Mouse (Mus musculus) midbrain, postnatal 0 days (tissue): ENCODE data around the gene Rreb1. TPM values are rescaled to one million over a fixed set of nuclear protein-coding genes. Genes with fewer than 3 reads are reported as not detected.

ENCODE experiments used
- ATAC-seq: fragments of 200-750 bp; cut with Nextera tagmentation; 2 replicates; pipeline ENCODE4 v1.8.0; 2017; ENCODE audit warnings: moderate number of reproducible peaks, mild to moderate bottlenecking, moderate TSS enrichment, moderate library complexity; ENCODE audit not compliant: low FRiP score
- DNase-seq: peaks from one replicate; pipeline ENCODE4 v3.0.0-alpha.2; 2015; ENCODE audit warnings: low spot score
- H3K27ac ChIP-seq: fragments of 300-500 bp; sonication (generic); 2 replicates; pipeline ENCODE4 v1.5.1; 2014; ENCODE audit warnings: low read depth, mild to moderate bottlenecking, low read length, mixed read lengths
- H3K27me3 ChIP-seq: fragments of 300-500 bp; sonication (generic); 2 replicates; pipeline ENCODE4 v1.6.1; 2014; ENCODE audit warnings: low read length, control low read depth, mixed read lengths; ENCODE audit not compliant: insufficient read depth
- H3K36me3 ChIP-seq: fragments of 300-500 bp; sonication (generic); 2 replicates; pipeline ENCODE4 v1.6.1; 2014; ENCODE audit warnings: low read length, control low read depth, mixed read lengths; ENCODE audit not compliant: insufficient read depth
- H3K4me1 ChIP-seq: fragments of 300-500 bp; sonication (generic); 2 replicates; pipeline ENCODE4 v1.6.1; 2014; ENCODE audit warnings: mild to moderate bottlenecking, control low read depth, antibody characterized with exemption, low read length, mixed read lengths; ENCODE audit not compliant: insufficient read depth
- H3K4me2 ChIP-seq: fragments of 300-500 bp; sonication (generic); 2 replicates; pipeline ENCODE4 v1.6.1; 2014; ENCODE audit warnings: low read depth, mild to moderate bottlenecking, low read length, mixed read lengths; ENCODE audit not compliant: poor library complexity, severe bottlenecking
- H3K4me3 ChIP-seq: fragments of 300-500 bp; sonication (generic); 2 replicates; pipeline ENCODE4 v1.5.1; 2014; ENCODE audit warnings: low read depth, mild to moderate bottlenecking, low read length, moderate library complexity
- H3K9ac ChIP-seq: fragments of 300-500 bp; sonication (generic); replicated peaks from 2 replicates; pipeline ENCODE4 v1.6.1; 2014; ENCODE audit warnings: mild to moderate bottlenecking, low read length, moderate library complexity, mixed read lengths; ENCODE audit not compliant: poor library complexity, severe bottlenecking
- H3K9me3 ChIP-seq: fragments of 300-500 bp; sonication (generic); 2 replicates; pipeline ENCODE4 v1.6.1; 2016; ENCODE audit warnings: low read length, control low read depth
- CTCF ChIP-seq: IDR thresholded peaks from 2 replicates; pipeline ENCODE4 v1.5.1; 2016; ENCODE audit warnings: antibody characterized with exemption, mild to moderate bottlenecking
- WGBS: fragments of 180-500 bp; shearing (Covaris S2); extraction: QIAGEN DNeasy Blood & Tissue Kit; methylation state at CpG from one replicate; pipeline ENCODE4 v1.1.7; 2014; 5-methylcytosine and 5-hydroxymethylcytosine counted together
- polyA plus RNA-seq: library from polyadenylated mRNA; unstranded; fragments of >200 nt; fragmentation: Nextera tagmentation; extraction: Ambion mirVana; gene quantifications from 2 replicates; pipeline ENCODE4 v1.2.1, GENCODE M21; 2015
- total RNA-seq: library from RNA; depleted of rRNA; stranded (reverse); fragments of >200 nt; gene quantifications from 2 replicates; pipeline ENCODE4 v1.2.3, GENCODE M21; 2014

Gene Rreb1
- total and polyA plus RNA-seq, 2 experiments from 2014 or later = 2.0 to 4.3 TPM

DNA sequence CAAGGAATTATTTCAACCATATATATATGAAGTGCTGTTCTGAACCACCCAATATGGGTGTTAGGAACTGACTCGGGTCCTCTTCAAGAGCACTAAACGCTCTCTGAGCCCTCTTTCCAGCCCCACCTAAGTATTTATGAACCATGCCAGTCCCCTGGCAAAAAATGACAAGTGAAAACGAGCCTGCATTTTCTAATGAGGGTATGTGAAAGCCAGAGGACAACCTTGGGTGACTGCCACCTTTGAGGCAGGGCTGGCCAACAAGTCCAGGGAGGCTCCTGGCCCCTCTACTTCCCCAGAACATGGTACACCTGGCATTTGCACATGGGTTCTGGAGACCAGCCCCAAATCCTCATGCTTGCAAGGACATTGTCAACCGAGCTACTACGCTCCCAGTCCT lies 196.5 kb downstream of the Rreb1 start:
- Histone ChIP-seq H3K36me3 (peaks cover 12% of the 10 kb centered on the region), H3K27ac (no peak overlapping the region), H3K4me2 (no peak overlapping the region), H3K27me3 (no peaks in the 10 kb centered on the region), H3K9me3 (no peaks in the 10 kb centered on the region), H3K9ac (no peak overlapping the region), H3K4me3 (no peak overlapping the region), H3K4me1 (no peaks in the 10 kb centered on the region)
- no peak for ATAC-seq
- 89% methylated on average over 5 of the region's 5 CpGs for WGBS
- no peak for DNase-seq
- no peak for TF ChIP-seq CTCF

DNA sequence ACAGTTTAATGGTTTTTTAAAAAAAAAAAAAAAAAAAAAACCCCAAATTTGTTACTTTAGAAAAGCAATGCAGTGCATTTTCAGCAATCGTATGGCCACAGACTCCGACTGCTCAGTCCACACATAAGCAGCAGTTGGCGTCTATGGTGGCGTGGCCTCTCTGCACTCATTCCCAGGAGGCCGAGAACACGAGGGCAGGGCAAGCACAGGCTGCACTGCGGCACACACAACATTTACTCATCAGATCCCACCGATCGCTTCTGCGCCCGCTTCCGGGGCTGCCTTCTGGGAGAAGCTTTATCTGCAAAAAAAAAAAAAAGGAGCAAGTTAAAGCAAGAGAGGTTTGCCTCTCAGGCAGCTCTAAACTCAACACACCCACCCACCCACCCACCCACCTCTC lies 201.3 kb downstream of the Rreb1 start:
- no peaks in the 10 kb centered on the region for H3K27me3 ChIP-seq
- no peak overlapping the region for H3K4me2 ChIP-seq
- WGBS = 91% methylated on average over 12 of the region's 12 CpGs
- H3K4me3 ChIP-seq = no peak overlapping the region
- H3K36me3 ChIP-seq = peaks cover 42% of the 10 kb centered on the region
- H3K4me1 ChIP-seq = no peaks in the 10 kb centered on the region
- ATAC-seq (no peak), DNase-seq (no peak)
- H3K9me3 ChIP-seq = no peaks in the 10 kb centered on the region
- no peak overlapping the region for H3K27ac ChIP-seq
- no peak for TF ChIP-seq CTCF
- no peak overlapping the region for H3K9ac ChIP-seq

DNA sequence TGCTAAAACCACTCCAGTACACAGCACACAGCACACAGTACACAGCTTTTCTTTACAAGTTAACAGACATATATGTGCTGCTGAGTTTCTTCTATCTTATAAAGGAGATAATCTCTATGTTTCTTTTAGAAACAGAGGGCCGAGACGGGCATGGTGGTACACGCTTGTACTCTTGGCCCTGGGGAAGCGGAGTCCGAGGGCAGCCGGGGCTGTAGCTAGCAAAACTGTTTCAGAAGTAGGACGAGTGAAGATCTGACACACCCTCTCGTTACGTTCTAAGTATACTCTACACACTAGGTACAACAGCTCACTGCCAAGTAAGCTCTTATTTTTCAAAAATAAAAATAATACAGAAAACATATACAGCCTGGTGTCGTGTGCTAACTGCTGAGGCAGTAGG lies 202.1 kb downstream of the Rreb1 start:
- H3K4me3 ChIP-seq = no peak overlapping the region
- H3K36me3 ChIP-seq = peaks cover 44% of the 10 kb centered on the region
- no peak for TF ChIP-seq CTCF

DNA sequence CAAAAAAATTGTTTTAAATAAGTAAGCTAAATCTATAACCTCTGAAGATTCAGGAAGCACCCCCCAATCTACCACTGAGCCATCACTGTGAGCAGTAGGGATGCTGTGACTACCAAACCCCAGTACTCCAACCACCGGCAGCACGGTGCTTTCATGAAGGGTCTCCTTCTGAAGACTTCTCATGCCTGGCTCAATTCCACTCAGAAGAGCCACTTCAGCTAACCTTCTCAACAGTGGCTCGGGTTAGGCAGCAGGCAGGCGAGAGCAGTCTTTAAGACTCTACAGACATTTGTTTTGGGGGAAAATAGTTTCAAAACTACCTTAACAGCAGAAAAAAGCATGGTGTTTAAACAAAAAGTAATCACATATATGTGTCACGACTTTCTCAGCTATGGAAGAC lies 202.9 kb downstream of the Rreb1 start:
- H3K36me3 ChIP-seq = peaks cover 49% of the 10 kb centered on the region
- H3K4me1 ChIP-seq = no peaks in the 10 kb centered on the region
- no peak for TF ChIP-seq CTCF
- ATAC-seq (no peak), DNase-seq (no peak)
- no peak overlapping the region for H3K27ac ChIP-seq
- 91% methylated on average over 5 of the region's 5 CpGs for WGBS
- H3K4me2 ChIP-seq = no peak overlapping the region
- no peaks in the 10 kb centered on the region for H3K9me3 ChIP-seq
- no peaks in the 10 kb centered on the region for H3K27me3 ChIP-seq
- no peak overlapping the region for H3K9ac ChIP-seq
- no peak overlapping the region for H3K4me3 ChIP-seq

More for the DNA sequence above, 202.1 kb downstream of the Rreb1 start:
- WGBS = 94% methylated on average over 10 of the region's 10 CpGs
- H3K9ac ChIP-seq = no peak overlapping the region
- no peaks in the 10 kb centered on the region for H3K27me3 ChIP-seq
- no peak overlapping the region for H3K27ac ChIP-seq
- ATAC-seq (no peak), DNase-seq (no peak)
- no peaks in the 10 kb centered on the region for H3K9me3 ChIP-seq
- H3K4me1 ChIP-seq = no peaks in the 10 kb centered on the region
- no peak overlapping the region for H3K4me2 ChIP-seq

DNA sequence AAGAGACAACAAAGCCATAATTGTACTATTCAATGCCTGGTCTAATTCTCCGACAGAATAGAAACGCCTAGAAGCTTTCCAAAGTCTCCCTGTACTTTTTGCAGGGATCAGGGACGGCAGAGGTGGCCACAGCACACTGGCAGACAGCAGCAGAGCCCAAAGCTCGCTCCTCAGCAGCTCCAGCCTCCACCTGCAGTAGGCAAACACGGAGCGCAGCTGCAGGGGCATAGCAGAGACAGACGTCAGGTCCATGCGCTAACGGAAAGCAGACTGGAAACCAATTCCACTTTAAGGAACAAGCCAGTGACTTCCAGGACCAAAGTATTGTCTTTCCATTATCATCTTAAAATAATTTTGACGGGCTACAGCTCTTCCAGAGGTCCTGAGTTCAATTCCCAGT lies 208.0 kb downstream of the Rreb1 start:
- H3K4me3 ChIP-seq = no peak overlapping the region
- H3K9me3 ChIP-seq = no peaks in the 10 kb centered on the region
- no peak for TF ChIP-seq CTCF
- ATAC-seq (no peak), DNase-seq (no peak)
- H3K9ac ChIP-seq = no peak overlapping the region
- peaks cover 74% of the 10 kb centered on the region for H3K36me3 ChIP-seq
- H3K4me2 ChIP-seq = no peak overlapping the region
- no peaks in the 10 kb centered on the region for H3K27me3 ChIP-seq
- 79% methylated on average over 10 of the region's 10 CpGs for WGBS
- no peaks in the 10 kb centered on the region for H3K4me1 ChIP-seq
- H3K27ac ChIP-seq = no peak overlapping the region

DNA sequence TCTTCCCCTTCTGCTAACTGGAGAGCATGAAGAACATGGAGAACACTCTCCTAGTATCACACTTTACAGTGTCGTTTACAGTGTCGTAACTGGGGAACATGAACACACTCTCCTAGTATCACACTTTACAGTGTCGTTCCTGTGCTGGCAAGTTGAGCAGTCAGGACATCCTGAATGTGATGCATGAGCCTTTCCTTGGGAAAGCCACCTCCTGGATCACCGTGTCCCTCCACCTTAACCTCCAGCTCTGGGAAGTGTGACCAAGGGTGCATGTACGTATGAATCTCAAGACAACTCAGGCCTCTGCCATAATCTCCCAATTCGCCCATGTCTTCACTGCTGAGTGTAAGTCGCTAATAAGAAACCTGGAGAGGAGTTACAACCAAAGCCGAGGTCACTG lies 211.5 kb downstream of the Rreb1 start:
- no peaks in the 10 kb centered on the region for H3K9me3 ChIP-seq
- H3K4me2 ChIP-seq = no peak overlapping the region
- peaks cover 9% of the 10 kb centered on the region for H3K4me1 ChIP-seq
- DNase-seq = no peak
- peaks cover 46% of the 10 kb centered on the region for H3K36me3 ChIP-seq
- 95% methylated on average over 8 of the region's 8 CpGs for WGBS
- H3K9ac ChIP-seq = no peak overlapping the region
- no peaks in the 10 kb centered on the region for H3K27me3 ChIP-seq
- H3K4me3 ChIP-seq = no peak overlapping the region
- no peak for ATAC-seq
- TF ChIP-seq CTCF = no peak
- no peak overlapping the region for H3K27ac ChIP-seq
